Mouse (Mus musculus) spleen, adult 2 months (tissue): ENCODE measurements around the gene Espn.

Source experiments
- CTCF ChIP-seq: fragments of 200-500 bp; IDR thresholded peaks from 2 replicates; pipeline ENCODE4 v1.5.1; 2011; ENCODE audit warnings: mild to moderate bottlenecking, inconsistent platforms; ENCODE audit not compliant: insufficient read depth, insufficient read length, insufficient replicate concordance; ENCODE audit errors: extremely low read depth
- POLR2A ChIP-seq: fragments of 200-500 bp; IDR thresholded peaks from 2 replicates; pipeline ENCODE4 v1.6.1; 2011; ENCODE audit warnings: low read depth, low read length, inconsistent platforms

- TF ChIP-seq POLR2A (no peak), CTCF (no peak)
These were observed 18.1 kb upstream of the Espn start for GRCm38 (mm10) chr4:152170286-152170685.
